Mouse (Mus musculus) kidney, embryonic 14.5 days (tissue): ENCODE data around the gene Dio1. TPM values are rescaled to one million over a fixed set of nuclear protein-coding genes. Genes with fewer than 3 reads are reported as not detected.

Source experiments
- ATAC-seq: fragments of 200-750 bp; cut with Nextera tagmentation; 2 replicates; pipeline ENCODE4 v1.8.0; 2017; ENCODE audit warnings: moderate number of reproducible peaks, mild to moderate bottlenecking, moderate TSS enrichment, moderate library complexity; ENCODE audit not compliant: low FRiP score, low TSS enrichment
- H3K27ac ChIP-seq: fragments of 300-500 bp; sonication (generic); 2 replicates; pipeline ENCODE4 v1.5.1; 2014; ENCODE audit warnings: low read depth, mild to moderate bottlenecking, low read length, moderate library complexity, mixed read lengths
- H3K27me3 ChIP-seq: fragments of 300-500 bp; sonication (generic); 2 replicates; pipeline ENCODE4 v1.6.1; 2014; ENCODE audit warnings: mild to moderate bottlenecking, low read length; ENCODE audit not compliant: control insufficient read depth, insufficient read depth
- H3K36me3 ChIP-seq: fragments of 300-500 bp; sonication (generic); 2 replicates; pipeline ENCODE4 v1.6.1; 2014; ENCODE audit warnings: low read length, mixed read lengths; ENCODE audit not compliant: control insufficient read depth, insufficient read depth
- H3K4me1 ChIP-seq: fragments of 300-500 bp; sonication (generic); 2 replicates; pipeline ENCODE4 v1.6.1; 2014; ENCODE audit warnings: low read length, mixed read lengths; ENCODE audit not compliant: control insufficient read depth, insufficient read depth
- H3K4me2 ChIP-seq: fragments of 300-500 bp; sonication (generic); replicated peaks from 2 replicates; pipeline ENCODE4 v1.6.1; 2014; ENCODE audit warnings: low read depth, mild to moderate bottlenecking, low read length
- H3K4me3 ChIP-seq: fragments of 300-500 bp; sonication (generic); 2 replicates; pipeline ENCODE4 v1.5.1; 2014; ENCODE audit warnings: mild to moderate bottlenecking, low read length
- H3K9ac ChIP-seq: fragments of 300-500 bp; sonication (generic); 2 replicates; pipeline ENCODE4 v1.6.1; 2014; ENCODE audit warnings: low read depth, mild to moderate bottlenecking, low read length, moderate library complexity
- H3K9me3 ChIP-seq: fragments of 300-500 bp; sonication (generic); 2 replicates; pipeline ENCODE4 v1.6.1; 2016; ENCODE audit warnings: low read length; ENCODE audit not compliant: control insufficient read depth
- whole genome bisulfite sequencing: fragments of 180-500 bp; shearing (Covaris S2); extraction: QIAGEN DNeasy Blood & Tissue Kit; methylation state at CpG from one replicate; pipeline ENCODE4 v1.1.7; 2014; 5-methylcytosine and 5-hydroxymethylcytosine counted together
- polyA plus RNA-seq: library from polyadenylated mRNA; unstranded; fragments of >200 nt; fragmentation: Nextera tagmentation; extraction: Ambion mirVana; gene quantifications from 2 replicates; pipeline ENCODE4 v1.2.1, GENCODE M21; 2014

Gene Dio1
- polyA plus RNA-seq, 1 experiment from 2014 or later: 0.38 TPM

GRCm38 (mm10) chr4:107292273-107292662 lies 14.7 kb downstream of the Dio1 start:
- Histone ChIP-seq H3K9ac (no peak overlapping the region), H3K27me3 (no peaks in the 10 kb centered on the region), H3K4me3 (no peak overlapping the region), H3K36me3 (no peaks in the 10 kb centered on the region), H3K27ac (no peak overlapping the region), H3K4me1 (no peaks in the 10 kb centered on the region), H3K4me2 (no peak overlapping the region), H3K9me3 (no peaks in the 10 kb centered on the region)
- no peak for ATAC-seq
- 22% methylated on average over 4 of the region's 4 CpGs for WGBS

GRCm38 (mm10) chr4:107291611-107292272 lies 15.2 kb downstream of the Dio1 start:
- Histone ChIP-seq H3K27me3 (no peaks in the 10 kb centered on the region), H3K27ac (no peak overlapping the region), H3K4me1 (no peaks in the 10 kb centered on the region), H3K9ac (no peak overlapping the region), H3K4me3 (no peak overlapping the region), H3K4me2 (no peak overlapping the region), H3K9me3 (no peaks in the 10 kb centered on the region), H3K36me3 (no peaks in the 10 kb centered on the region)
- 82% methylated on average over 7 of the region's 7 CpGs for WGBS
- ATAC-seq: no peak

GRCm38 (mm10) chr4:107287517-107287916 lies 19.5 kb downstream of the Dio1 start:
- ATAC-seq: no peak
- Histone ChIP-seq H3K36me3 (no peaks in the 10 kb centered on the region), H3K4me3 (no peak overlapping the region), H3K27me3 (no peaks in the 10 kb centered on the region), H3K4me2 (no peak overlapping the region), H3K27ac (no peak overlapping the region), H3K9me3 (no peaks in the 10 kb centered on the region), H3K4me1 (no peaks in the 10 kb centered on the region), H3K9ac (no peak overlapping the region)
- WGBS: 85% methylated on average over 2 of the region's 2 CpGs

- no peaks in the 10 kb centered on the region for H3K4me1 ChIP-seq
- H3K9ac ChIP-seq: no peak overlapping the region
- H3K27me3 ChIP-seq: no peaks in the 10 kb centered on the region
- no peak overlapping the region for H3K27ac ChIP-seq
- H3K9me3 ChIP-seq: no peaks in the 10 kb centered on the region
- ATAC-seq: no peak
- no peaks in the 10 kb centered on the region for H3K36me3 ChIP-seq
- H3K4me2 ChIP-seq: no peak overlapping the region
- 93% methylated on average over 8 of the region's 8 CpGs for WGBS
- H3K4me3 ChIP-seq: no peak overlapping the region
These were observed 20.6 kb downstream of the Dio1 start for GRCm38 (mm10) chr4:107286386-107286785.

GRCm38 (mm10) chr4:107285446-107286200 lies 21.3 kb downstream of the Dio1 start:
- no peak overlapping the region for H3K9ac ChIP-seq

GRCm38 (mm10) chr4:107280843-107281475 lies 26.0 kb downstream of the Dio1 start:
- Histone ChIP-seq H3K4me3 (no peak overlapping the region), H3K27ac (no peak overlapping the region), H3K36me3 (peaks cover 13% of the 10 kb centered on the region), H3K9me3 (no peaks in the 10 kb centered on the region), H3K9ac (no peak overlapping the region), H3K27me3 (no peaks in the 10 kb centered on the region), H3K4me1 (no peaks in the 10 kb centered on the region), H3K4me2 (no peak overlapping the region)
- WGBS: 83% methylated on average over 7 of the region's 7 CpGs
- no peak for ATAC-seq

More at GRCm38 (mm10) chr4:107285446-107286200, 21.3 kb downstream of the Dio1 start:
- H3K4me2 ChIP-seq: no peak overlapping the region
- H3K27me3 ChIP-seq: no peaks in the 10 kb centered on the region
- H3K9me3 ChIP-seq: no peaks in the 10 kb centered on the region
- H3K36me3 ChIP-seq: peaks cover 6% of the 10 kb centered on the region; the same call in 1 of the 2 replicates
- no peaks in the 10 kb centered on the region for H3K4me1 ChIP-seq
- no peak overlapping the region for H3K27ac ChIP-seq
- ATAC-seq: no peak
- H3K4me3 ChIP-seq: no peak overlapping the region
- 55% methylated on average over 3 of the region's 3 CpGs for whole genome bisulfite sequencing

- no peak overlapping the region for H3K9ac ChIP-seq
- ATAC-seq: no peak
- H3K27ac ChIP-seq: no peak overlapping the region
- no peak overlapping the region for H3K4me3 ChIP-seq
- 12% methylated on average over 8 of the region's 8 CpGs for WGBS
- no peaks in the 10 kb centered on the region for H3K4me1 ChIP-seq
- no peak overlapping the region for H3K4me2 ChIP-seq
- H3K9me3 ChIP-seq: no peaks in the 10 kb centered on the region
- peaks cover 13% of the 10 kb centered on the region for H3K36me3 ChIP-seq
- H3K27me3 ChIP-seq: no peaks in the 10 kb centered on the region
These were observed 28.7 kb downstream of the Dio1 start for GRCm38 (mm10) chr4:107278188-107278707.

GRCm38 (mm10) chr4:107274511-107274910 lies 32.5 kb downstream of the Dio1 start:
- no peak overlapping the region for H3K4me3 ChIP-seq
- 76% methylated on average over 5 of the region's 5 CpGs for WGBS
- no peak overlapping the region for H3K27ac ChIP-seq
- no peak for ATAC-seq
- H3K9ac ChIP-seq: no peak overlapping the region
- H3K9me3 ChIP-seq: no peaks in the 10 kb centered on the region
- H3K27me3 ChIP-seq: no peaks in the 10 kb centered on the region
- no peaks in the 10 kb centered on the region for H3K36me3 ChIP-seq
- H3K4me1 ChIP-seq: no peaks in the 10 kb centered on the region
- H3K4me2 ChIP-seq: no peak overlapping the region

- WGBS: 79% methylated on average over 4 of the region's 4 CpGs
- no peak overlapping the region for H3K4me3 ChIP-seq
These were observed 33.3 kb downstream of the Dio1 start for GRCm38 (mm10) chr4:107273683-107274082.

More at GRCm38 (mm10) chr4:107273683-107274082, 33.3 kb downstream of the Dio1 start:
- Histone ChIP-seq H3K27me3 (no peaks in the 10 kb centered on the region), H3K9me3 (no peaks in the 10 kb centered on the region), H3K36me3 (no peaks in the 10 kb centered on the region), H3K9ac (no peak overlapping the region), H3K27ac (no peak overlapping the region), H3K4me1 (no peaks in the 10 kb centered on the region), H3K4me2 (no peak overlapping the region)
- ATAC-seq: no peak
